Mouse (Mus musculus): ENCODE measurements at regions not wholly inside any gene's neighbourhood (a gene's known extent, or its start where the extent isn't known, plus 50 kb on each side); places are given as distances from the start of the nearest gene placed in this dataset.

- TF ChIP-seq CTCF (IDR thresholded peaks at IDR 0.05; ENCODE audit: borderline replicate concordance, insufficient read depth, low read length), result no peak
- no peak for TF ChIP-seq POLR2A (IDR thresholded peaks at IDR 0.05; ENCODE audit: low read depth, low read length)
- peak overlapping the region; percentile 45; the same call in 1 of the 2 replicates for H3K27ac ChIP-seq (ENCODE audit: insufficient read depth, low read length)
- H3K4me1 ChIP-seq (ENCODE audit: control insufficient read depth, insufficient read depth, low read length), result peaks cover 7% of the 10 kb centered on the region; the same call in 1 of the 2 replicates
- no peak overlapping the region for H3K4me3 ChIP-seq (ENCODE audit: insufficient read depth, low read length)
These were observed 78.0 kb upstream of the Cops8 start for GRCm38 (mm10) chr1:90524641-90525220.

DNA sequence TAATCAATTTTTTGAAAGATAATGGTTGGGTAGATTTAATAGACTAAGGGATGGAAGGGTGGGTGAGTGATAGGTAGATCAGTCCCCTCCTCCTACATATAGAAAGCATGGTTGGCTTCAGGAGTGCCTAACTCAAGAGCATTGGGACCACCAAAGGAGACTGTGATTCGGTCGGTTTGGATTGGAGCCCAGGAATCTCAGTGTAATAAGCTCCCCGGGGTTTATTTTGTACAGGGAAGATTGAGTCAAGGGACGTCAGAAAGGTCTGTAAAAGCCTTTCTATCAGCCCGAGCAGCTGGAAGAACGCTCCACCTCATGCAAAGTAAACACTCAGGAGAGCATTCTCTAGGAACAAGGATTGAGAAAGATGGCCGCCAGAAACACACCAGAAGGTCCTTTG, 76.5 kb upstream of the Cops8 start:
- Histone ChIP-seq H3K4me3 (ENCODE audit: insufficient read depth, low read length) (no peak overlapping the region), H3K27ac (ENCODE audit: insufficient read depth, low read length) (no peak overlapping the region), H3K4me1 (ENCODE audit: control insufficient read depth, insufficient read depth, low read length) (peaks cover 4% of the 10 kb centered on the region; the same call in 1 of the 2 replicates)
- no peak for TF ChIP-seq CTCF (IDR thresholded peaks at IDR 0.05; ENCODE audit: borderline replicate concordance, insufficient read depth, low read length)
- no peak for TF ChIP-seq POLR2A (IDR thresholded peaks at IDR 0.05; ENCODE audit: low read depth, low read length)

DNA sequence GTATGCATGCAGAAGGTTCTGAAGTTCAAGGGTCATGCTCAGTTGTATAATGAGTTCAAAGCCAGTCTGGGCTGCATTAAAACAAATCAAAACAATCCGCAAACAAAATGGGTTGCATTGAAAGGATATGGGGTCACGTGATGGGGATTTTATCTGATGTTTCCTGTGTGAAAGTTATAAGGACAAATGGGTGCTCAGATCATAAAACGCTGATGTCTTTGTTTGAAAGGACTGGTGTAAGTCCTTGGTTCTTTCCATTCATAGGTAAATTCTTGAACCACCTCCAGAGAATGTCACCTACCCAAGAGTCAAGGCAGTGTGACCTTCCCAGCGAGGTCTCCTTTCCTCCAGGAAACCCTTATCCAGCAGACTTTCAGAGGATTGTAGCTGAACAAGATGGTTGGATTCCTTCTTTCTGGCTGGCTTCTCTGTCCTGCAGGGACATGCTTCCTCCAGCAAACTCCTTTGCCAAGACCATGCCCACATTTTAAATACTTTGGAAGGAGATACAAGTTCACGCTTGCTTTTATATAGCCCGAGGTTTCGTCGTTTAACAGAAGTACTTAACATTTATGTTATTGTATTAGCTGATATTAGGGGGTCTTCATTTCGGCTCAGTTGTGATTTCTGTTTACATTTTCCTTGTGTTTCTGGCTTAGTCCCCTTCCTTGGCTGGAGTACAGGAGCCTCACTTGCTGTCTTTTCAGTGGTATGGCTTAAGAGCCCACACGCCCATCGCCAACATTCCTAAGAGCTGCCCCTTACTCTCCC, 74.6 kb upstream of the Cops8 start:
- no peak for TF ChIP-seq POLR2A (IDR thresholded peaks at IDR 0.05; ENCODE audit: low read depth, low read length)
- no peak for TF ChIP-seq CTCF (IDR thresholded peaks at IDR 0.05; ENCODE audit: borderline replicate concordance, insufficient read depth, low read length)
- Histone ChIP-seq H3K4me3 (ENCODE audit: insufficient read depth, low read length) (no peak overlapping the region), H3K27ac (ENCODE audit: insufficient read depth, low read length) (no peak overlapping the region), H3K4me1 (ENCODE audit: control insufficient read depth, insufficient read depth, low read length) (no peaks in the 10 kb centered on the region; the same call in 1 of the 2 replicates)

GRCm38 (mm10) chr1:90533481-90533880, 69.3 kb upstream of the Cops8 start:
- TF ChIP-seq POLR2A (IDR thresholded peaks at IDR 0.05; ENCODE audit: low read depth, low read length), result no peak
- TF ChIP-seq CTCF (IDR thresholded peaks at IDR 0.05; ENCODE audit: borderline replicate concordance, insufficient read depth, low read length), result no peak
- H3K4me1 ChIP-seq (ENCODE audit: control insufficient read depth, insufficient read depth, low read length), result no peaks in the 10 kb centered on the region
- H3K4me3 ChIP-seq (ENCODE audit: insufficient read depth, low read length), result no peak overlapping the region
- no peak overlapping the region for H3K27ac ChIP-seq (ENCODE audit: insufficient read depth, low read length)

DNA sequence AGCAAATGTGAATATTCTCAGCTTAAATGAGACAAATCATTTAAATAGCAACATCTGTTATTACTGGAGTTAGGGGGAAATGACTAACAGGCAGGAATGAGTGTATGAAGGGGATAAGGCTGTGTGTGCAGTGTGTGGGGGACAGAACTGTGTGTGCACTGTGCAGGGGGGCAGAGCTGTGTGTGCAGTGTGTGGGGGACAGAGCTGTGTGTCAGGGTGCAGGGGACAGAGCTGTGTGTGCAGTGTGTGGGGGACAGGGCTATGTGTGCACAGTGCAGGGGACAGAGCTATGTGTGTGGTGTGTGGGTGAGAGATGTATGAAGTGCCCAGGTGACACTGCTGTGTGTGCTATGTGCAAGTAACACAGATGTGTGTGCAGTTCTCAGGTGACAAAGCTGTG, 66.7 kb upstream of the Cops8 start:
- H3K27ac ChIP-seq (ENCODE audit: insufficient read depth, low read length), result no peak overlapping the region
- TF ChIP-seq CTCF (IDR thresholded peaks at IDR 0.05; ENCODE audit: borderline replicate concordance, insufficient read depth, low read length) (no peak), POLR2A (IDR thresholded peaks at IDR 0.05; ENCODE audit: low read depth, low read length) (no peak)
- H3K4me1 ChIP-seq (ENCODE audit: control insufficient read depth, insufficient read depth, low read length), result no peaks in the 10 kb centered on the region
- H3K4me3 ChIP-seq (ENCODE audit: insufficient read depth, low read length), result no peak overlapping the region

GRCm38 (mm10) chr1:90543801-90544795, 58.7 kb upstream of the Cops8 start:
- no peak overlapping the region for H3K4me3 ChIP-seq (ENCODE audit: insufficient read depth, low read length)
- H3K4me1 ChIP-seq (ENCODE audit: control insufficient read depth, insufficient read depth, low read length), result no peaks in the 10 kb centered on the region
- H3K27ac ChIP-seq (ENCODE audit: insufficient read depth, low read length), result no peak overlapping the region
- no peak for TF ChIP-seq POLR2A (IDR thresholded peaks at IDR 0.05; ENCODE audit: low read depth, low read length)
- TF ChIP-seq CTCF (IDR thresholded peaks at IDR 0.05; ENCODE audit: borderline replicate concordance, insufficient read depth, low read length), result no peak

DNA sequence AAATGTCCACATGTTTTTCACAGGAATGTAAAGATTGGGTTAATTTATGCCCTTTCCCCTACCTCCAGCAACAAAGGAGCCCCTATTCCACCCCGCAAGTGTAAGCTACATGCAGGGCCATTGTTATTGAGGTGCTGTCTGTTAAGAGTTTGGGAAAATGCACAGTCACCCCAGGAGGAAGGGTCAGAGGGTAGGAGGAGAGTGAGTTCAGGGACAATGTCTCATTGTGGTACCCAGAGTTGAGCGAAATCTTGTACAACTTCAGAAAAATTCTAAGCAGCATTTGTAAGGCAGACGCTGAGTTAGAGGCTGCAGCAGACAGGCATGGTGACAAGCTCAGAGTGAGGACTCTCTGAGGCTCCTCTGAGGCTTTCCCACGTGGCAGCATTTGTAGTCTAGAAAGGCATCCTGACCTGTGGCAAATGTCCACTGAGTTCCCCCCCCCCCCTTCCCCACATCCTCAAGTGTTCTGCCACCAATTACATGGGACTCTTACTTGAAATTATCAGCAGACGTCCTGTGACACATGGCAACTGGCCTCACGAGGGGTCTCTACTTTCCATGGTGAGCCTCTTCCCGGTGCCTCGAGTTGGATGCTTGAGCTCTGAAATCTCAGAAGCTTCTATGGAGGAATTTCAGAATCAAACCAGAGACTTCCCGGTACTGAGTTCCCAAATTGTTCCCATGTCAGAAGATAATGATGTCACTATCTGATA, 57.8 kb upstream of the Cops8 start:
- Histone ChIP-seq H3K4me3 (ENCODE audit: insufficient read depth, low read length) (no peak overlapping the region), H3K27ac (ENCODE audit: insufficient read depth, low read length) (no peak overlapping the region), H3K4me1 (ENCODE audit: control insufficient read depth, insufficient read depth, low read length) (no peaks in the 10 kb centered on the region)
- no peak for TF ChIP-seq CTCF (IDR thresholded peaks at IDR 0.05; ENCODE audit: borderline replicate concordance, insufficient read depth, low read length)

DNA sequence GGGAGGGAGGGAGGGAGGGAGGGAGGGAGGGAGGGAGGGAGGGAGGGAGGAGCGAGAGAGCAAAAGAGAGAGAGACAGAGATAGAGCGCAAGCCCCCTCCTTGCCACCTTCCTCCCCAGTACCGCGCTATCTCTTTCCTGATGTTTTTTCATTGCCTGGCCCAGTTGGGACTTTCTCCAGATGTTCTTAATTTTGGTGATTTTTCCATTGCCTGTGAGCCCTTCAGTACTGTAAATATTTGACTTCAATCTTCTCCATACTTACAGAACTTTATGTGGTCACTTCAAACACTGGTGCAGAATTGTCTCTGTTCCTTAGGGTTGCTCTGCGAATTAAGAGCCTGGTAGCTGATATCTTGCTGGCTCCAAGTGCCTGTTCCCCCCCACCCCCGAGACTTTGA, 50.1 kb upstream of the Cops8 start:
- Histone ChIP-seq H3K4me1 (ENCODE audit: control insufficient read depth, insufficient read depth, low read length) (peaks cover 5% of the 10 kb centered on the region; the same call in 1 of the 2 replicates), H3K27ac (ENCODE audit: insufficient read depth, low read length) (no peak overlapping the region)
- no peak for TF ChIP-seq POLR2A (IDR thresholded peaks at IDR 0.05; ENCODE audit: low read depth, low read length)
- no peak for TF ChIP-seq CTCF (IDR thresholded peaks at IDR 0.05; ENCODE audit: borderline replicate concordance, insufficient read depth, low read length)

More for the DNA sequence above, 50.1 kb upstream of the Cops8 start:
- H3K4me3 ChIP-seq (ENCODE audit: insufficient read depth, low read length), result no peak overlapping the region
